Mouse (Mus musculus): ENCODE measurements at regions not wholly inside any gene's neighbourhood (a gene's known extent, or its start where the extent isn't known, plus 50 kb on each side); places are given as distances from the start of the nearest gene placed in this dataset.
A peak's percentile ranks its signal among the peaks of the same experiment; 100 is the strongest.

GRCm38 (mm10) chr10:23526796-23527195 is 176.2 kb upstream of the Eya4 start:
- dilution Hi-C loops (cut with MboI; ENCODE audit: extremely low pct_ligation_motif_present, extremely low pct_unique_long_range_greater_than_20kb, low sequenced_read_pairs), result no loop called here
- Histone ChIP-seq H3K4me1 (ENCODE audit: control insufficient read depth in 1 of 2, insufficient read depth in 2 of 2) (no peaks in the 10 kb centered on the region), H3K9ac (ENCODE audit: insufficient read depth, low read depth) (no peak overlapping the region), H3K36me3 (replicated peaks in 1 of 2; ENCODE audit: control insufficient read depth in 1 of 2, insufficient read depth in 1 of 2, low read length in 1 of 2) (no peaks in the 10 kb centered on the region), H3K4me3 (replicated peaks in 1 of 3; ENCODE audit: low read depth in 2 of 3, low read length in 2 of 3, poor library complexity in 1 of 3) (no peak overlapping the region), H3K9me3 (replicated peaks; ENCODE audit: low read length) (no peaks in the 10 kb centered on the region), H3K79me2 (replicated peaks; ENCODE audit: control insufficient read depth, extremely low read depth, insufficient read depth, poor library complexity, severe bottlenecking) (no peaks in the 10 kb centered on the region), H3K27ac (ENCODE audit: insufficient read depth, low read depth) (no peak overlapping the region), H3K27me3 (replicated peaks) (no peaks in the 10 kb centered on the region), H3K4me2 (ENCODE audit: insufficient read depth, low read depth, poor library complexity, severe bottlenecking) (no peak overlapping the region)
- in situ Hi-C loops (cut with MboI; ENCODE audit: low pct_ligation_motif_present, low pct_unique_long_range_greater_than_20kb, low sequenced_read_pairs), result no loop called here
- TF ChIP-seq POLR2A (IDR thresholded peaks at IDR 0.05; ENCODE audit: low read depth, low read length), result no peak
- no peak for TF ChIP-seq SIN3A (IDR thresholded peaks at IDR 0.05; ENCODE audit: low read length)
- no peak for TF ChIP-seq MAFK (IDR thresholded peaks at IDR 0.05; ENCODE audit: insufficient replicate concordance, low read length)
- no peak for TF ChIP-seq E2F4 (IDR thresholded peaks at IDR 0.05; ENCODE audit: insufficient replicate concordance, low read depth, low read length)
- no peak for TF ChIP-seq MXI1 (IDR thresholded peaks at IDR 0.05; ENCODE audit: low read depth, low read length)
- TF ChIP-seq UBTF (IDR thresholded peaks at IDR 0.05; ENCODE audit: low read depth, low read length), result no peak
- TF ChIP-seq POLR2AphosphoS2 (IDR thresholded peaks at IDR 0.05; ENCODE audit: low read depth, low read length), result no peak
- TF ChIP-seq MEF2A (IDR thresholded peaks at IDR 0.05; ENCODE audit: borderline replicate concordance, low read depth, low read length), result no peak
- no peak for TF ChIP-seq RCOR1 (conservative IDR thresholded peaks at IDR 0.05; ENCODE audit: low read depth, low read length)
- TF ChIP-seq RAD21 (IDR thresholded peaks at IDR 0.05; ENCODE audit: low read depth, low read length), result no peak
- TF ChIP-seq USF1 (IDR thresholded peaks at IDR 0.05; ENCODE audit: low read depth, low read length), result no peak
- DNase-seq (ENCODE audit: extremely low read depth), result no peak

GRCm38 (mm10) chr10:23522664-23523063 is 172.1 kb upstream of the Eya4 start:
- no peaks in the 10 kb centered on the region for H3K27me3 ChIP-seq (replicated peaks)
- H3K4me3 ChIP-seq (replicated peaks in 1 of 3; ENCODE audit: low read depth in 2 of 3, low read length in 2 of 3, poor library complexity in 1 of 3), result no peak overlapping the region
- H3K79me2 ChIP-seq (replicated peaks; ENCODE audit: control insufficient read depth, extremely low read depth, insufficient read depth, poor library complexity, severe bottlenecking), result no peaks in the 10 kb centered on the region
- dilution Hi-C loops (cut with MboI; ENCODE audit: extremely low pct_ligation_motif_present, extremely low pct_unique_long_range_greater_than_20kb, low sequenced_read_pairs), result no loop called here
- DNase-seq (ENCODE audit: extremely low read depth), result no peak
- H3K9ac ChIP-seq (ENCODE audit: insufficient read depth, low read depth), result no peak overlapping the region
- no peaks in the 10 kb centered on the region for H3K9me3 ChIP-seq (replicated peaks; ENCODE audit: low read length)
- H3K27ac ChIP-seq (ENCODE audit: insufficient read depth, low read depth), result no peak overlapping the region
- TF ChIP-seq EP300 (IDR thresholded peaks at IDR 0.05; ENCODE audit: low read length), result no peak
- TF ChIP-seq ZNF384 (IDR thresholded peaks at IDR 0.05; ENCODE audit: low read depth, low read length), result peak; percentile 84
- no peaks in the 10 kb centered on the region for H3K36me3 ChIP-seq (replicated peaks in 1 of 2; ENCODE audit: control insufficient read depth in 1 of 2, insufficient read depth in 1 of 2, low read length in 1 of 2)
- no peaks in the 10 kb centered on the region for H3K4me1 ChIP-seq (ENCODE audit: control insufficient read depth in 1 of 2, insufficient read depth in 2 of 2)
- in situ Hi-C loops (cut with MboI; ENCODE audit: low pct_ligation_motif_present, low pct_unique_long_range_greater_than_20kb, low sequenced_read_pairs), result no loop called here
- no peak overlapping the region for H3K4me2 ChIP-seq (ENCODE audit: insufficient read depth, low read depth, poor library complexity, severe bottlenecking)

GRCm38 (mm10) chr10:23493647-23494046 is 143.1 kb upstream of the Eya4 start:
- Histone ChIP-seq H3K9ac (ENCODE audit: insufficient read depth, low read depth) (no peak overlapping the region), H3K4me3 (replicated peaks in 1 of 3; ENCODE audit: low read depth in 2 of 3, low read length in 2 of 3, poor library complexity in 1 of 3) (no peak overlapping the region), H3K9me3 (replicated peaks; ENCODE audit: low read length) (no peaks in the 10 kb centered on the region), H3K4me1 (ENCODE audit: control insufficient read depth in 1 of 2, insufficient read depth in 2 of 2) (no peaks in the 10 kb centered on the region), H3K4me2 (ENCODE audit: insufficient read depth, low read depth, poor library complexity, severe bottlenecking) (no peak overlapping the region), H3K36me3 (replicated peaks in 1 of 2; ENCODE audit: control insufficient read depth in 1 of 2, insufficient read depth in 1 of 2, low read length in 1 of 2) (no peaks in the 10 kb centered on the region), H3K27me3 (replicated peaks) (no peaks in the 10 kb centered on the region), H3K27ac (ENCODE audit: insufficient read depth, low read depth) (no peak overlapping the region), H3K79me2 (replicated peaks; ENCODE audit: control insufficient read depth, extremely low read depth, insufficient read depth, poor library complexity, severe bottlenecking) (no peaks in the 10 kb centered on the region)
- dilution Hi-C loops (cut with MboI; ENCODE audit: extremely low pct_ligation_motif_present, extremely low pct_unique_long_range_greater_than_20kb, low sequenced_read_pairs) (no loop called here), in situ Hi-C loops (cut with MboI; ENCODE audit: low pct_ligation_motif_present, low pct_unique_long_range_greater_than_20kb, low sequenced_read_pairs) (no loop called here)
- TF ChIP-seq ETS1 (conservative IDR thresholded peaks at IDR 0.05; ENCODE audit: low read depth, low read length), result no peak
- TF ChIP-seq BHLHE40 (IDR thresholded peaks at IDR 0.05; ENCODE audit: low read depth, low read length), result no peak
- DNase-seq (ENCODE audit: extremely low read depth), result no peak

Data from CH12.LX (cell line).